8 mouse cellular contexts compared by ENCODE assay signal in the genomic region with DNA sequence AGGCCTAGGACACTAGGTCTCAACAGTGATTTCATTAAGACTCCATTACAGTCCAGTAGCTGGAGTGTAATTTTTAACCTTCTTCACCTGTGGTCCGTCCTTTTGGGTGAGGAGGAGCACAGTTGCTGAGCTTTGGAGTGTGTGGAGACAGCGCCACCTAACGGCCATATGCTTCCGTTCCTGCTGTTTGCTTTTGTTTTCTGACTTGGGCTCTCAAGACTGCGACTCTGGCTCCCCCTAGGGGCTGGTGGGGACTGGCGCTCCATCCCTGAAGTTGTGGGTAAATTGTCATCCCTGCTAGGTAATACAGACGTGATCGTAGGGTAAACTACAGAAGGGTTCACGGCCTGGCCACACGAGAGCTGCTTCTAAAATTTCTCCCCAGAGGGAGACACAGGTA. TPM values are rescaled to one million over a fixed set of nuclear protein-coding genes. Genes with fewer than 3 reads are reported as not detected.
DNase-seq lines count a peak whose midpoint lies in the region; ATAC-seq lines count a peak whose summit lies in the region.

No protein-coding gene starts in this region.

- no peak overlapping the region for H3K27ac ChIP-seq in kidney, embryonic 14.5 days (ENCODE audit: low read depth, low read length)
- no peak overlapping the region for H3K27ac ChIP-seq in limb, embryonic 13.5 days

- no peaks in the 10 kb centered on the region for H3K9me3 ChIP-seq in kidney, embryonic 14.5 days (ENCODE audit: control insufficient read depth, low read length)
- H3K9me3 ChIP-seq in limb, embryonic 13.5 days: no peaks in the 10 kb centered on the region

- H3K4me1 ChIP-seq in kidney, embryonic 14.5 days (ENCODE audit: control insufficient read depth, insufficient read depth, low read length): no peaks in the 10 kb centered on the region
- no peaks in the 10 kb centered on the region for H3K4me1 ChIP-seq in limb, embryonic 13.5 days

- peak; percentile 86 for ATAC-seq in granulocyte monocyte progenitor cell, adult 5-6 weeks (replicated peaks; ENCODE audit: poor library complexity, severe bottlenecking)
- ATAC-seq in kidney, embryonic 14.5 days (ENCODE audit: low FRiP score, low TSS enrichment): peak; percentile 58
- peak; percentile 51 for ATAC-seq in limb, embryonic 13.5 days (ENCODE audit: low FRiP score, low read depth)

- no peaks in the 10 kb centered on the region for H3K36me3 ChIP-seq in kidney, embryonic 14.5 days (ENCODE audit: control insufficient read depth, insufficient read depth, low read length)
- no peaks in the 10 kb centered on the region for H3K36me3 ChIP-seq in limb, embryonic 13.5 days

- no peak overlapping the region for H3K4me2 ChIP-seq in kidney, embryonic 14.5 days (replicated peaks; ENCODE audit: low read depth, low read length)
- H3K4me2 ChIP-seq in limb, embryonic 13.5 days (replicated peaks): no peak overlapping the region

- H3K9ac ChIP-seq in kidney, embryonic 14.5 days (ENCODE audit: low read depth, low read length): no peak overlapping the region
- H3K9ac ChIP-seq in limb, embryonic 13.5 days: no peak overlapping the region

- H3K4me3 ChIP-seq in kidney, embryonic 14.5 days (ENCODE audit: low read length): no peak overlapping the region
- no peak overlapping the region for H3K4me3 ChIP-seq in limb, embryonic 13.5 days

- DNase-seq in 3T3-L1 (ENCODE audit: low read depth, low spot score): peak; percentile 97
- peak; percentile 95 for DNase-seq in adrenal gland, postnatal 10 days
- peak; percentile 93 for DNase-seq in embryo, embryonic 9.5 days (ENCODE audit: extremely low spot score)
- DNase-seq in monocyte, adult 2 months (ENCODE audit: low read depth in 1 of 2, low spot score in 2 of 2): peak; percentile 71 to 85
- DNase-seq in spleen, postnatal 14 days (ENCODE audit: low spot score in 2 of 2): peak; percentile 85 to 91

- peaks cover 4% of the 10 kb centered on the region; the same call in 1 of the 2 replicates for H3K27me3 ChIP-seq in kidney, embryonic 14.5 days (ENCODE audit: control insufficient read depth, insufficient read depth, low read length)
- peaks cover 11% of the 10 kb centered on the region; the same call in 1 of the 2 replicates for H3K27me3 ChIP-seq in limb, embryonic 13.5 days

- WGBS in kidney, embryonic 14.5 days: 1% methylated on average over 10 of the region's 10 CpGs
- 3% methylated on average over 10 of the region's 10 CpGs for WGBS in limb, embryonic 13.5 days

RNA-seq across cellular contexts. Expression of gene Fam241b, which starts 39.3 kb away (rescaled TPM):
- total RNA-seq in adrenal gland, postnatal 10 days (2021): 1 to 10 TPM; 1.2 to 4.2 TPM
- not detected in 2 replicates for total RNA-seq in granulocyte monocyte progenitor cell, adult 5-6 weeks (2014; fragmentation: Nextera tagmentation)
- total RNA-seq in granulocyte monocyte progenitor cell, adult 5-6 weeks (2017): not detected in 2 replicates
- 3.8 and 9.8 TPM in 2 replicates for polyA plus RNA-seq in kidney, embryonic 14.5 days (2014; fragmentation: Nextera tagmentation; extraction: Ambion mirVana)
- 16.2 and 18.1 TPM in 2 replicates for polyA plus RNA-seq in limb, embryonic 13.5 days (2015; fragmentation: Nextera tagmentation; extraction: Ambion mirVana)

RNA-seq across cellular contexts. Expression of gene Tspan15, which starts 48.0 kb away (rescaled TPM):
- total RNA-seq in adrenal gland, postnatal 10 days (2021): 10 to 100 TPM; 16.4 to 23.6 TPM
- not detected in 2 replicates for total RNA-seq in granulocyte monocyte progenitor cell, adult 5-6 weeks (2014; fragmentation: Nextera tagmentation)
- 0.13 TPM in 1 of 2 replicates, not detected in the other for total RNA-seq in granulocyte monocyte progenitor cell, adult 5-6 weeks (2017)
- polyA plus RNA-seq in kidney, embryonic 14.5 days (2014; fragmentation: Nextera tagmentation; extraction: Ambion mirVana): 31.4 and 36.0 TPM in 2 replicates
- polyA plus RNA-seq in limb, embryonic 13.5 days (2015; fragmentation: Nextera tagmentation; extraction: Ambion mirVana): 15.5 and 15.6 TPM in 2 replicates

RNA-seq across cellular contexts. Expression of gene Neurog3, which starts 50.2 kb away (rescaled TPM):
- total RNA-seq in adrenal gland, postnatal 10 days (2021): not detected
- not detected in 2 replicates for total RNA-seq in granulocyte monocyte progenitor cell, adult 5-6 weeks (2014; fragmentation: Nextera tagmentation)
- total RNA-seq in granulocyte monocyte progenitor cell, adult 5-6 weeks (2017): not detected in 2 replicates
- polyA plus RNA-seq in kidney, embryonic 14.5 days (2014; fragmentation: Nextera tagmentation; extraction: Ambion mirVana): 0.27 TPM in 1 of 2 replicates, not detected in the other
- 0.23 TPM in 1 of 2 replicates, not detected in the other for polyA plus RNA-seq in limb, embryonic 13.5 days (2015; fragmentation: Nextera tagmentation; extraction: Ambion mirVana)

Comparison
In these comparisons a context has a peak if more than half of its experiments do, and no peak if none do; other contexts are left out.
1. RNA of gene Tspan15, which starts 48.0 kb away (total RNA-seq): 16.4 to 23.6 TPM in adrenal gland, postnatal 10 days; 0.13 TPM in granulocyte monocyte progenitor cell, adult 5-6 weeks; every median in the first group is over 10 times any median in the second.
2. Peak in every context shown above with its lines, with median percentiles within 50 percentile points of each other: DNase-seq and ATAC-seq.